In genomic region chr2:179414704-179415103, GRCm38 (mm10) we compare ENCODE assay signal across 23 mouse cellular contexts. TPM values are rescaled to one million over a fixed set of nuclear protein-coding genes. Genes with fewer than 3 reads are reported as not detected.
"Had no signal": no experiment of that assay in that cellular context is flagged by ENCODE, and none has a peak within 500 bp of the region (broad histone marks: within the 10 kb centered on the region; RNA-seq: fewer than 3 reads in every experiment).

No protein-coding gene starts in this region.

- H3K9me3 ChIP-seq: heart, embryonic 12.5 days; hindbrain, embryonic 10.5 days; hindbrain, embryonic 12.5 days; hindbrain, embryonic 15.5 days; kidney, embryonic 15.5 days; limb, embryonic 10.5 days; limb, embryonic 12.5 days had no signal

- H3K36me3 ChIP-seq: heart, embryonic 12.5 days; hindbrain, embryonic 10.5 days; hindbrain, embryonic 12.5 days; hindbrain, embryonic 15.5 days; kidney, embryonic 15.5 days; limb, embryonic 10.5 days; limb, embryonic 12.5 days; liver, embryonic 13.5 days had no signal

- H3K27me3 ChIP-seq: heart, embryonic 12.5 days; hindbrain, embryonic 12.5 days; hindbrain, embryonic 15.5 days; kidney, embryonic 15.5 days; limb, embryonic 12.5 days; liver, embryonic 13.5 days had no signal

- H3K4me3 ChIP-seq: gastrocnemius, adult 2 months; heart, adult 2 months; heart, embryonic 12.5 days; hindbrain, embryonic 10.5 days; hindbrain, embryonic 12.5 days; hindbrain, embryonic 15.5 days; kidney, embryonic 15.5 days; limb, embryonic 10.5 days; limb, embryonic 12.5 days; liver, embryonic 13.5 days had no signal

- H3K27ac ChIP-seq: gastrocnemius, adult 2 months; heart, adult 2 months; hindbrain, embryonic 10.5 days; hindbrain, embryonic 12.5 days; hindbrain, embryonic 15.5 days; hindbrain, postnatal 0 days; kidney, embryonic 15.5 days; kidney, postnatal 0 days; limb, embryonic 10.5 days; liver, embryonic 13.5 days had no signal

- H3K9ac ChIP-seq: heart, embryonic 12.5 days; hindbrain, embryonic 12.5 days; hindbrain, embryonic 15.5 days; kidney, embryonic 15.5 days; limb, embryonic 12.5 days; liver, embryonic 13.5 days had no signal

- DNase-seq: gastrocnemius, adult 2 months; gastrocnemius, postnatal 10 days; gastrocnemius, postnatal 25 days; heart, adult 2 months; heart, postnatal 10 days; heart, postnatal 4 days; kidney, postnatal 14 days; layer of hippocampus, adult 9-11 months; layer of hippocampus, postnatal 36 days; liver; liver, embryonic 13.5 days had no signal

- H3K4me1 ChIP-seq: hindbrain, embryonic 10.5 days; hindbrain, embryonic 12.5 days; kidney, embryonic 15.5 days; liver, embryonic 13.5 days had no signal

- ATAC-seq: hindbrain, postnatal 0 days; intestine, embryonic 16.5 days had no signal

- H3K4me2 ChIP-seq: heart, embryonic 12.5 days; hindbrain, embryonic 12.5 days; hindbrain, embryonic 15.5 days; kidney, embryonic 15.5 days; limb, embryonic 12.5 days; liver, embryonic 11.5 days; liver, embryonic 13.5 days had no signal

RNA-seq across cellular contexts. Expression of gene Cdh4, which starts 27.5 kb away (rescaled TPM):
- total RNA-seq: granulocyte monocyte progenitor cell, adult 5-6 weeks had no signal
